Mouse (Mus musculus): Measurements from ENCODE around the gene Tnfrsf25.

The Tnfrsf25 gene

DNA sequence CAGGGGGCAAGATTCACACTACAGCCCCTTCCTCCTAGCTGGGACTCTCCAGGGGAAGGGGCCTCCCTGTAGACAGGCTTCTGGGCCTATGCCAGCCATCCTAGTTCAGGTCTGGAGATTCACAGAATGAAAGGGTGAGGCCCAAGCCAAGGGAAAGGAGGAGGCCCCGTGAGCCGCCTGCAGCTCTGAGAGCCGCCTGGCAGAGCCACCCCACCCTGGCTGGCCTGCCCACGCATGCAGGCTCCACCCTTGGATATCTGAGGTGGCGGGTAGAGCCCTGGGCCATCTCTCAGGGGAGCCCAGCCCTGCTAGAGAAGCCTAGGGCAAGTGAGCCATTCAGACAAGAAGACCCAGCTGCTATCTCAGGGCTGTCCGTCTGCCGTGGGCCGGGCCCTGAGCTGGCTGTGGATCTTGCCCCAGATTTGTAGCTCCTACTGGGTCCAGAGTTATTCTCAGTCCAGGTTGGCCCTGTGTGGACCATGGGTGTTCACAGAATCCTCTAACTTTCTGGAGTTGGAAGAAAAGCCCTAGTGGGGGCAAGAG, 22.9 kb upstream of the Tnfrsf25 start:
- no peak for DNase-seq

DNA sequence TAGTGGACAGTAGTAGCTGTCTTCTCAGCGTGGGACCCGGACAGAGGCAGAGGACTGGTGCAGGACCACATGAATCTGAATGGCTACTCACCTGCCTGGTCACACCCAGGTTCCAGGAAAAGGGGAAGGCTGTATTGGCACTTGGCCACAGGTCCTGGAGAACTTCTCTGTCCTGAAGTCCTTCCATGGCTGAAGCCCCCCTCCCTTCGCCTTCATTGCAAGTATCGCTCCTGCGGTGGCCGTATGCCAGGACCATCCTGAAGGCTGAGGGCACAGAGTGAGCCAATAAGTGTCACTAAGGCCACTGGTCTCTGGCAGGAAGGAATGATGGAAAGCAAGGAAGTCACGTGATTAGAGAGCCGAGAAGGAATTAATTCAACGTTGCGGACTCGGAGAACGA, 21.5 kb upstream of the Tnfrsf25 start:
- DNase-seq: no peak

DNA sequence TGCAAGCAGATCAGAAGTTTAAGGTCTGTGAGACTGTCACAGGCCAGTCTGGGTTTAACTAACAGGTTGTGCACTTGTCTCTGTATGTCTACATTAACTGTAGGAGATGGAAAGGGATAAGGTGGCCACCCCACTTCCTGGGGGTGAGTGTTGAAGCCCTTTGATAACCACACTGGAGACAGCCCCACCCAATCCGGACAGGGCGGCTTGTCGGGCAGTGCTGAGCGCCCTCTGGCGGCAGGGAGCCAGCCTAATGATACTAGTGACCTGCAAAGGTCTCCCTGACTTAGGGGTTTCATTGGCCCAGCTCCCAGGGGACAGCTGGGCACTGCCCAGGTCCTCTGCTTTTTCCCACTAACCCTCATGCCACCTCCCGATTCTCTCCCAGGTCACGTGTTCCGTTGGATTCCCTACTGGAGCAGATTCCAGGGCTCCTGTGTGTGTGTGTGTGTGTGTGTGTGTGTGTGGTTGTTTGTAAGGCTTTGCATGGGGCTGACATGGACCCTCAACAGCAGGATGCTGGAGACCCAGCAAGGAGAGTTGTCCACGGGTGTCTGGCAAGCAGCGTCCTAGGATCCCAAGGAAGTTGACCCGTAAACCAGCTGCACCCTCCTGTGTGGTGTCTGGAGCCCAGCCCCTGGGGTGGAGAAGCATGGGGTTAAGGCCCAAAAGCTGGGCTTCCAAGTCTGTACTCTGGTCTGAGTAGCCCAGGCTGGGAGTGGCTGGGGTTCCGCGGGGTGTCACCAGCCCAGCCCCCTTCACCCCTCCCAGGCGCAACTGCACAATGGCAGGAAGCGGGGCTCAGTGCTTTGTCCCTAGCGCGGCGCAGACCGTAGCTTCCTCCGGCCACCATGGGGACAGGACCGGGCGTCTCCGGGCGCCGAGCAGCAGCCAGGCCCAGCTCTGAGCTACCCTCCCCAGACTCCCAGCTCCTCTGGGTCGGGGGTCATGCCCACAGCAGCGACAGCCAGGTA, 19.5 kb upstream of the Tnfrsf25 start:
- DNase-seq: peak; percentile 42

DNA sequence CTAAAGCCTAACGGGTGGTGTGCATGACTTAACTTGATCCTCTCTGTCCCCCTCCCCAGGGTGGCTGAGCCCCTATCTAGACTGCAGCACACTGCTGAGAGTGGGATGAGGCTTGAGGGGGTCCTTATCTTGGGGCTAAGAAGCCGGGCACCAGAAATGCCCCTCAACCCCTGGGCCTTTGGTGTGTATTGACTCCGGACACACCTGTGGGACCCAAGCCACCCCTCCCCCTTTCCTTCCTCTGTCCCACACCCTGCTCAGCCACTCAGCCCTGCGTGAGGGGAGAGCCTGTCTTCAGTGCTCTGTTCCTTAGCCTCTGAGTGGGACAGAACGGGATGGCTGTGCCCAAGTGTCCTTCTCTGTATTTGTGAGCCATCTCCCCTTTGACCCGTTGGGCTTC, 18.8 kb upstream of the Tnfrsf25 start:
- DNase-seq: no peak

DNA sequence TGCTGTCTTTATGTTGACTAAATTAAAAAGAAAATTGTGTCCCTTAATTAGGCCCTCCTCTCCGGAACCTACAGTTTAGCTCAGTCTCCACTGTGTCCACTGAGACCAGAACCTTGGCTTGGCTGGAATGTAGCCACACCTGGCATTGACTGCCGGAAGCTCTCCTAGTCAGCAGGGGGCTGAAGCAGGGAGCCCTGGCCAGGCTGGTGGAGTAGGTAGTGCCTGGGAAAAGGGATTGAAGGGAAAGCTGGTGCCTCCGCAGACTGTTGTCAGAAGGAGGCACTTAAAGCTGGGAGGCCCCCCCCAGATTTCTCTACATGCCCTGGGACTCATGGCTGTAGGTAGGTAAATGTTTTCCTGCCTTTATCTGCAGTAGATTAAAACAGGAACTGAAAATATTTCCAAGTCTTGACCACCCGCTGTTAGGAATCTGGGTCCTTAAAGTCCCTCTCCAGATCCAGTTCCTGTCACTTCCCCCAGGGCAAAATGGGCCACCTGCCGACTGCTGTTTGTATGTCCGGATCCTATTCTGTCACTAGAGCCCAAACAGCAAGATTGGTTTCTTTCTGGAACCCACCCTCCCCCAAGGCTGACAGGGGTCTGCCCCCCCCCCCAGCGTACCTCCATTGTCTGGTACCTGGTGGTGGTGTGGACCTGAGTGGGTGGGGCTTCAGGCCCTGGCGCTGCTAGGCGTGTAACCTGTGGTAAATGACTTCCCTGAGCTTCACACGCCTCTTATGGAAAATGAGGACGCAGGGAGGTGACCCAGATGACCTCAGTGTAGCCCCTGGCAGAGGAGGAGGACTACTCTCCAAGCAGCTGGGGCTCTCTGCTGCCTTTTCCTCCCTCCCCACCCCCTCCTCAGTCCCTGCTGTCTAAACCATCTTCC, 17.6 kb upstream of the Tnfrsf25 start:
- DNase-seq: no peak

DNA sequence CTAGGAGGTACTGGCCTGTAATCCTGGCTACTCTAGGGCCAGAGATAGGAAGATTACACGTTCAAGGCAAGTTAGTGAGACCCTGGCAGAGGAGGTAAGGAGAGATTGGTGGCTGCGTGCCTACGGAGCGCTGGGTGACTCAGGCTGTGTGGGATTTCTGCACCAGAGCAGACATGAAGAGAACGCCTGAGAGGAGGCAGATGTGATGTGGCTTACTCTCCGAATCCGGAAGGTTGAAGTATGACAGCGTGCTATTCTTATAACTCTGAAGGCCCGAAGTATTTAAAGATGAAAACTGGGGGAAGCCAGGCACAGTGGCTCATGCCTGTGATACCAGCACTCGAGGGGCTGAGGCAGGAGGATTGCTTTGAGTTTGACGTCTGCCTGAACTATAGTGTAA, 15.2 kb upstream of the Tnfrsf25 start:
- DNase-seq: no peak

DNA sequence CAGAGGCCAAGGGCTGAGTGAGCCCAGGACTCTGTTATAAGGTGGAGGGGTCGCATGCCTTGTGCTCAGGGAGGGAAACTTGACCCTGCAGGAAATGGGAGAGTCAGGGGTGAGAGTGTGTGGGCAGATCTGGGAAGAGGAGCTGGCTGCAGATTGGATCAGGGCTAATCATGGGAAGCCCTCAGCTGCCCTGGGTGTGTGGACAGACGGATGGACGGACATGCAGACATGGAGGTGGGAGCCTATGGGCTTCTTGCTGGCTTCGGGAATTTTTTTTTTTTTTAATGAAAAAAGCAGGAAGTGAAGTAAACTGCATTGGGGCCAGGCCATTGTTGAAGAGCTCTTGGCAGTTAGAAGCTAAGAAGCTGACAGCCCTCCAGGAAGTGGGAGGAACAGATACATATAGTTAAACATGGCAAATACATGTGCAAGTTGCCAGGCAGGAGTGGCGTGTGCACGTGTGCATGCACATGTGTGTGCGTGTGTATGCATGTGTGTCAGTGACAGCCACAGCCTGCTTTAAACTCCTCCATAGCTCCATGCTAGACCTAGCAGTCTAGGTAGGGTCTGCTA, 14.6 kb upstream of the Tnfrsf25 start:
- DNase-seq: no peak

DNA sequence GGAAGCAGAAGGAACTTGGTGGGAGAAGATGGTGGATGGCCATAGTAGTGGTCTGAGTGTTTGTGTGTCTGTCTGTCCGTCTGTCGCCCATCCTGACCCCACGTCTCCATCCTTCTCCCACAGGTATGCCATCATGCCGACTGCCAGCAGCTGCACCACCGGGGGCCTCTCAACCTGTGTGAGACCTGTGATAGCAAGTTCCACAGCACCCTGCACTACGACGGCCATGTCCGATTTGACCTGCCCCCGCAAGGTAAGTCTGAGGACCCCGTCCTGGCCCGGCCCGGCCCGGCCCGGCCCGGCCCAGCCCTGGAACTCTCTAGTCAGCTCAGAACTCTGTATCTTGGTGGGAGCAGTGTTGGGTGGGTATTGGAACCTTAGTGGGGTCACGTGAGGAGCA, 13.8 kb upstream of the Tnfrsf25 start:
- no peak for DNase-seq

DNA sequence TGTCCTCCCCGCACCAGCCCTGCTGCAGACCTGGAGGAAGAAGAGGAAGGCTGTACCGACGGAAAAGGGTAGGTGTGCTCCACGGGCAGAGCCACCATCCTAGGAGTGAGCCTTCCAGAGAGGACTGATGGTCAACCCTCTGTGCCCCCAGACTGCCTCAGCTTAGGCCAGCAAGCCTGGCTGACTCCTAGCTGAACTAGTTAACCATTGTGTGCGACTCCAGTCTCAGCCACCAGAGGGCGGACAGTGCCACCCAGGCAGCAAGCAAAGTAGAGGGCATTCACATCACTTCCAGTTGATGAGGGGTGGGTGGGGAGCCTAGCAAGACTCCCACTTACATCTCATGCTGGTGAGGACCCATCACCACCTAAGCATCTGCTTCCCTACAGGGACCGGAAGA, 12.7 kb upstream of the Tnfrsf25 start:
- no peak for DNase-seq

DNA sequence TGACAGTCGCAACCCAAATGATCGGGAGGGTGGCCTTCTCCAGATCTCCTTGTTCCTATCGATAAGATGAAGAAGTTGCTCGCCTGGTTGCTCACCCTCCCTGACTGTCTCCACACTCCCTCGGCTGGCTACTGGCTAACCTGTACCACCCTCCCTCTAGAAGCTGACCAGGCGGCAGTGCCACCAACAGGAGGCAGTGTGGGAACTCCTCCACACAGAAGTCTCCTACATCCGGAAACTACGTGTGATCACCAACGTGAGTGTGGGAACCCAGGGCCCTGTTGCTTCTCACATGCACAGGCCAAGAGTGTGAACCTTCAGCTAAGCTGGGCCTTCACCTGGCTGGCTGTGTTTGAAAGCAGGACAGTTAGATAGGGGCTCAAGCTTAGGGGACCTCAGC, 9.0 kb upstream of the Tnfrsf25 start:
- no peak for DNase-seq

DNA sequence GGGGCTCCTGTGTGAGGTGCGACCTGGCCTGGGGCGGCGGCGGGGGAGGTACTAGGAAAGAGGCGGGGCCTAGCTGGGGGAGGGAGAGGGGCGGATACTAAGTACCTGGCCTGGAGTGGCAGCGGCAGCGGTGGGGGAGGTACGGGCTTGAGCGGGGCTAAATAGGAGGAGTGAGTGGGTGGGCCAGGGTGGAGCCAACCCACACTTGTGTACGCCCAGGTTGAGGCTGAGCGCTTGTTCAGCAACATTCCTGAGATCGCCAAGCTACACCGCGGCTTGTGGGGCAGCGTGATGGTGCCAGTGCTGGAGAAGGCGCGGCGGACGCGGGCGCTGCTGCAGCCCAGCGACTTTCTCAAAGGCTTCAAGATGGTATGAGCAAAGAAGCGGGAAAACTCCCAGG, 8.2 kb upstream of the Tnfrsf25 start:
- no peak for DNase-seq

DNA sequence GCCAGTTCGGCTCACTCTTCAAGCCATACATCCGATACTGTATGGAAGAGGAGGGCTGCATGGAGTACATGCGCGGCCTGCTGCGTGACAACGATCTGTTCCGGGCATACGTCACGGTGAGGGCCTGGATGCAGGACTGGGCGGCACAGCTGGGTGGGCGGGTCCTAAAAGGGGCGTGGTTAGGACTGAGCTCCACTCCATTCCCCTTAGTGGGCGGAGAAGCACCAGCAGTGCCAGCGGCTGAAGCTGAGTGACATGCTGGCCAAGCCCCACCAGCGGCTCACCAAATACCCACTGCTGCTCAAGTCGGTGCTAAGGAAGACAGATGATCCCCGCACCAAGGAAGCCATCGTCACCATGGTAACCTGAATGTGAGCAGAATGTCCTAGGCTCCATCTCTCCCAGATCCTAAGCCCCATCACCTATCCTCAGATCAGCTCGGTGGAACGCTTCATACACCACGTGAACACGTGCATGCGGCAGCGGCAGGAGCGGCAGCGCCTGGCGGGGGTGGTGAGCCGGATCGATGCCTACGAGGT, 7.7 kb upstream of the Tnfrsf25 start:
- DNase-seq: peak; percentile 42

DNA sequence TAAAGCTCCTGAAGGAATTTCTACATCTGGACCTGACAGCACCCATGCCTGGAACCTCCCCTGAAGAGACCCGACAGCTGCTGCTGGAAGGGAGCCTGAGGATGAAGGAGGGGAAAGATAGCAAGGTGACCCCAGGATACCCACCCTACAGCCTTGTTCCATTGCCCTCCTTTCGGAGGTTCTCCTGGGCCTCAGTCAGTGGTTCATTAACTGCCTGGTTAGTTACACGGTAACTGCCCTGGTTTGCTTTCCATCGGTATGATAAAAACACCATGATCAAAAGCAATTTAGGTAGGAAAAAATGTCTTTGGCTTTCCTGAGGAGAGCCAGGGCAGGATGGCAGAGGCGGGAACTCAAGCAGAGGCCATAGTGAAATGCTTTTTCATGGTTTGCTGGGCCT, 7.1 kb upstream of the Tnfrsf25 start:
- DNase-seq: no peak

DNA sequence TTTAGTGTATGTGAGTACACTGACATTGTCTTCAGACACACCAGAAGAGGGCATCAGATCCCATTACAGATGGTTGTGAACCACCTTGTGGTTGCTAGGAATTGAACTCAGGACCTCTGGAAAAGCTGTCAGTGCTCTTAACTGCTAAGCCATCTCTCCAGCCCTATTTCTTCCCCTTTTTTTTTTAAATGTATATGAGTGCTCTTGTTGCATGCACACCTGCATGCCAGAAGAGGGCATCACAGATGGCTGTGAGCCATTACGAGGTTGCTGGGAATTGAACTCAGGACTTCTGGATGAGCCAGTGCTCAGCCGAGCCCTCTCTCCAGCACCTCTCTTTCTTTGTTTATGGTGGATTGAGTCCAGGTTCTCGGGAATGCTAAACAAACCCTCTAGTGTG, 6.2 kb upstream of the Tnfrsf25 start:
- no peak for DNase-seq

DNA sequence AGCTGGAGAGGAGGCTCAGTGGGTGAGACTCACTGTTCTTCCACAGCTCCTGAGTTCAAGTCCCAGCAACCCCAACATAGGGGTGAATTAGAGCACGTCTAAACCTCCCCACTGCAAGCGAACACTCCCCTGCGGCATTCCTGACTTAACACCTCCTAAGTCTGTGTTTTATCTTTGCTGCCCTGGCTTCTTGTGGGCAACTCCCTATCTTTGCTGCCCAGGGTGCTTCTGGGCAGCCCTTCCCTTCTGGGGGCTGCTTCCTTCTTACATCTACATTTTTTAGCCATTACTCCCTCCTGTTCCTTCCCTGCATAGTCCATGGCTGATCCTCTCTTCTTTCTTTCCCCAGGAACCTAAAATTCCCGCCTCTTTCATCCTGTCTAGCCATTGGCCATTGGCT, 5.0 kb upstream of the Tnfrsf25 start:
- no peak for DNase-seq

DNA sequence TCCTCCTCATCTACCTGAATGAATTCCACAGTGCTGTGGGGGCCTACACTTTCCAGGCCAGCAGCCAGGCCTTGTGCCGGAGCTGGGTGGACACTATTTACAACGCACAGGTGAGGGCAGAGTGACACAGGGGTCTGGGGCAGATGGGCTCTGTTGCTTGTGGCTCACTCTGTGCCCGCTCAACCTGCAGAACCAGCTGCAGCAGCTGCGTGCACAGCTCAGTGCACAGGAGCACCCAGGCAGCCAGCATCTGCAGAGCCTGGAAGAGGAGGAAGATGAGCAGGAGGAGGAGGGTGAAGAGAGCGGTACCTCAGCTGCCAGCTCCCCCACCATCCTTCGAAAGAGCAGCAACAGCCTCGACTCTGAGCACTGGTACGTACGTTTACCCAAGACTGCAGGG, 3.4 kb upstream of the Tnfrsf25 start:
- DNase-seq: no peak

DNA sequence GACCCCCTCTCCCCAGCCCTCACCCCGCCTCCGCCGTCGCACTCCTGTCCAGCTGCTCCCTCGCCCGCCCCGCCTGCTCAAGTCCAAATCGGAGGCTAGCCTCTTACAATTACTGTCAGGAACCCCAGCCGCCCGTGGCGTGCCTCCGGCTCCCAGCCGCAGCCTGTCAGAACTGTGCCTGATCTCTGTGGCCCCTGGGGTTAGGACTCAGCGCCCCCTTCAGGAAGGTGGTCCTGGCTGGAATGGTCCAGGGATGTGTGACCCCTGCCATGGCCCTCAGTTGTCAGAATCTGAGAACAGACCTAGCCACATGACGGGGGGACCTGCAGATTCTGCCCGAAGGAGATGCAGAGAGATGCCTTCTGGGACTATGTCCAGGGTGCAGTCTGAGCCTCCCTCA, 1.7 kb upstream of the Tnfrsf25 start:
- DNase-seq: no peak

DNA sequence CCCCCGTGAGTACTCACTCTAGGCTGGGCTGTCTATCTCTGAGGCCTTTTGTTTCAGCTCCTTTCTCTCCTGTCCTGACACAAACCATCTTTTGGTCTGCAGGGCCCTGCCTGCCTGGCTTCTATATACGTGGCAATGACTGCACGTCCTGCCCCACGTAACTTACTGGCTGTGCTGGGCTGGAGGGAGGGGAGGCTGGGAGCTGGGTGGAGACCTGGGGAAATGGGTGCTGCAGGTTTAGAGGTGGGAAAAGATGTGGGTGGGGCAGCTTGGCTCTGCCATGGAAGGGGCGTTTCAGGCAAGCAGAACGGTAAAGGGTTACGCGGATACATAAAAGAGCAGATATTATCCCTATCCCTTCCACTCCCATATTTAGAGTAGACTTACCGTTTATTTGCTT, 1.8 kb downstream of the Tnfrsf25 start:
- no peak for DNase-seq

DNA sequence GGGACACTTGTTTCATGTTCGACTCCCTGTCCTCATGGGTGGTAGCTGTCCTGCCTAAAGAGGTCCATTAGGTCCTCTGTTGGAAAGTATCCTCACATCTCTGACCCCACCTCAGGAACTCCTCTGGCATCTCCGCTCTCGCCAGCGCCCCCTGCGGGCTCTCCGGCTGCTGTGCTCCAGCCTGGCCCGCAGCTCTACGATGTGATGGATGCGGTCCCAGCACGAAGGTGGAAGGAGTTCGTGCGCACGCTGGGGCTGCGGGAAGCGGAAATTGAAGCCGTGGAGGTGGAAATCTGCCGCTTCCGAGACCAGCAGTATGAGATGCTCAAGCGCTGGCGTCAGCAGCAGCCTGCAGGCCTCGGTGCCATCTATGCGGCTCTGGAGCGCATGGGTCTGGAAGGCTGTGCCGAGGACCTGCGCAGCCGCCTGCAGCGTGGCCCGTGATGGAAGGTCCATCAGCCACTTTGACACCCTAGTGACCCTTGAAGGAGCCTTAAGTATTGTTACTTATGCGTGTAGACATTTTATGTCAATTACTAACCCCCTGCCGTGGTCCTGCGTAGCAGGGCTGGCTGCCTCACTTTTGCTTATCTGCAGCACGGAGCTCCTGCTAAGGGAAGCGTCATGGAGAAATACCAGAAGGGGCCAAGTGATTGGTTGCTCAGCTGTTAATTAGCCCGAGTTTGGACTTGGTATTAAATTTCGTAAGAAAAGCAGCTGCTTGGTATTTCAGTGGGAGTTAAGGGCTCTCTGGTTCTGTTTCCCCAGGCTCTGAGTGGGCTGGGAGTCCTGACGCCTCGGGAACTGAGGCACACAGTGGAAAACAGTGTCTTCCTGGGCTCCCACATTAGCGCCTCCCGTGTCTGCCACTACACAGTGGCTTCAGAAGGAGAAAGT, 3.9 kb downstream of the Tnfrsf25 start:
- DNase-seq: no peak

DNA sequence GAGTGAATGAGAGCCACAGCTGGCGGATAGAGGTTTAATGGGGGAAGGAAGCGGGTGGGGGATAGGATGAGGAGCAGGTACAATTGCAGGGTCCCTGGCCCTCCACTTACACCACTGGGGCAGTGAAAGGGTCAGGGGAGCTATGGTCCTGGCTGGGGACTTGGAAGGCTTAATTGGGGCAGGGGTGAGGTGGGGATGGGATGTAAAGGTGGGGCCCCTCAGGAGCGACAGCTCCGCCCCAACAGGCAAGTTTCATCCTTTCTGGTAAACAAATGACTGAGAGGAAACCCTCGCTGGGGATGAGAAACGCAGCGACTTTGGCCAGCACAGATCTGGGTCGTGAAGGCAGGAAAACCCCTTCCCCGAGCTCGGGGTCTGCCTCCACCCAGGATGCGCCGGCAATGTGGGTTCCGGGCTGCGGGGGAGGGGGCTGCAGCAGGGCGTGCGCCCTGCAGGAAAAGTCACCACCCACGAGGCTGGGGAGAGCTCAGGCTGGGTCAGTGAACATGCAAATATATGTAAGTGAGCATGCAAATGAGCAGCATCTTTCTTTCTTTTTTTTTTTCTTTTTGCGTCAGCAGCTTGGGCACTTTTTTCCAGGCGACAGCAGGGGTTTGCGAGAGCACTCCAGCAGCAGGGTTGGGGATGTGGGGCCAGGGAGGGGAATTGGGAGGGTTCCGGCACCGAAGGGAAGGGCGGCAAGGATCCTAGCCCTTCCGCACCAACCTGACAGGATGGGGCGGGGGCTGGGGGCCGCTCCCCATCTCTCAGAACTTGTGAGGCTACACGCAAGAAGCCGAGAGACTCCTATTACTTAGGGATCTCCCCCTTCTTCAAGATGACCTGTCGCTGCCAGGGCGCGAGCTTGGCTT, 4.8 kb downstream of the Tnfrsf25 start:
- no peak for DNase-seq

DNA sequence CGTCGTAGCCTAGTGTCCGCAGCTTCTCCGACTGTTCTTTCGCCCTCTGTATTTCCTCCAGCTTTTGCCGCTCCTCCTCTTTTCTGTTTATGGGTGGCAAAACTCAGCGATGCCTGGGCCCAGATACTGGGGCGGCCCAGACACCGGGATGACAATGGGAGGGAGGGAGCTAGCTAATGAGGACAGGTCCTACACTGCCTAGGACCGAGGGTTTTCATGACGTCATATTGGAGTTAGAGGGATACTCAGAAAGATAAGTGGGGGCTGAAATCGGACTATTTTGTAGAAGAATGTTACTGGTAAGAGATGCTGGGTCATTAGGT, 5.4 kb downstream of the Tnfrsf25 start:
- no peak for DNase-seq

All from cerebellum, adult 9-11 months (tissue).